In genomic region chr11:45944643-45945156, GRCm38 (mm10) we compare ENCODE assay signal across 8 mouse cellular contexts. TPM values are rescaled to one million over a fixed set of nuclear protein-coding genes. Genes with fewer than 3 reads are reported as not detected.
DNase-seq lines count a peak whose midpoint lies in the region; ATAC-seq and TF ChIP-seq lines count a peak whose summit lies in the region.

TSS of gene Lsm11 (minus strand) at chr11:45944935.

- DNase-seq in CD8-positive naive resting alpha-beta T cell, adult 2 months (ENCODE audit: low read depth in 2 of 2, low spot score in 2 of 2), result peak; percentile 99
- DNase-seq in c-Kit-positive CD71-negative TER-119-negative erythroid progenitor cells, embryonic 14.5 days (ENCODE audit: low read depth), result peak; percentile 89
- peak; percentile 99 for DNase-seq in forebrain, embryonic 11.5 days (ENCODE audit: low spot score)
- peak; percentile 93 for DNase-seq in heart, postnatal 0 days (ENCODE audit: low spot score)
- peak; percentile 98 for DNase-seq in kidney, postnatal 4 days

- H3K27me3 ChIP-seq in forebrain, embryonic 11.5 days (ENCODE audit: control insufficient read depth, insufficient read depth, low read length), result no peaks in the 10 kb centered on the region
- no peaks in the 10 kb centered on the region for H3K27me3 ChIP-seq in heart, postnatal 0 days (ENCODE audit: control insufficient read depth, insufficient read depth, low read length)
- no peaks in the 10 kb centered on the region for H3K27me3 ChIP-seq in liver, embryonic 16.5 days (ENCODE audit: control insufficient read depth, insufficient read depth, low read depth, low read length)
- H3K27me3 ChIP-seq in neural tube, embryonic 13.5 days, result no peaks in the 10 kb centered on the region
- no peaks in the 10 kb centered on the region for H3K27me3 ChIP-seq in testis, adult 2 months (ENCODE audit: control insufficient read depth, insufficient read depth, low read length)

- ATAC-seq in forebrain, embryonic 11.5 days (replicated peaks; ENCODE audit: low FRiP score), result peak; percentile 92
- ATAC-seq in heart, postnatal 0 days (ENCODE audit: insufficient read depth, low read depth), result peak; percentile 92
- ATAC-seq in liver, embryonic 16.5 days (ENCODE audit: low read depth), result peak; percentile 92
- peak; percentile 86 for ATAC-seq in neural tube, embryonic 13.5 days (ENCODE audit: low read depth)

- TF ChIP-seq CTCF in heart, postnatal 0 days (IDR thresholded peaks at IDR 0.05; ENCODE audit: low read depth), result peak; percentile 100
- peak; percentile 100 for TF ChIP-seq CTCF in testis, adult 2 months (IDR thresholded peaks at IDR 0.05; ENCODE audit: control insufficient read depth, insufficient read depth, insufficient replicate concordance, low read depth, low read length)

- no peak for TF ChIP-seq EP300 in heart, postnatal 0 days (IDR thresholded peaks at IDR 0.05; ENCODE audit: low read depth)

- peak within 1 kb of the TSS; percentile 81 for H3K4me3 ChIP-seq in forebrain, embryonic 11.5 days (ENCODE audit: low read depth, low read length)
- H3K4me3 ChIP-seq in heart, postnatal 0 days (ENCODE audit: low read depth, low read length), result peak within 1 kb of the TSS; percentile 81
- peak within 1 kb of the TSS; percentile 87 for H3K4me3 ChIP-seq in liver, embryonic 16.5 days (ENCODE audit: low read depth, low read length)
- peak within 1 kb of the TSS; percentile 60 for H3K4me3 ChIP-seq in neural tube, embryonic 13.5 days
- peak within 1 kb of the TSS; percentile 93 for H3K4me3 ChIP-seq in testis, adult 2 months (ENCODE audit: control insufficient read depth, low read depth, low read length)

- WGBS in forebrain, embryonic 11.5 days, result under 1% methylated on average over 55 of the region's 55 CpGs
- WGBS in heart, postnatal 0 days, result under 1% methylated on average over 52 of the region's 55 CpGs
- WGBS in liver, embryonic 16.5 days (ENCODE audit: insufficient replicate concordance), result under 1% methylated on average over 55 of the region's 55 CpGs
- under 1% methylated on average over 54 of the region's 55 CpGs for WGBS in neural tube, embryonic 13.5 days

- peak within 1 kb of the TSS; percentile 85 for H3K9ac ChIP-seq in forebrain, embryonic 11.5 days (ENCODE audit: low read length)
- H3K9ac ChIP-seq in heart, postnatal 0 days (replicated peaks; ENCODE audit: low read depth, low read length), result peak within 1 kb of the TSS; percentile 70
- H3K9ac ChIP-seq in liver, embryonic 16.5 days (ENCODE audit: low read depth, low read length), result peak within 1 kb of the TSS; percentile 87
- peak within 1 kb of the TSS; percentile 82 for H3K9ac ChIP-seq in neural tube, embryonic 13.5 days

- H3K4me1 ChIP-seq in forebrain, embryonic 11.5 days (replicated peaks; ENCODE audit: control insufficient read depth, insufficient read depth, low read length), result peaks cover 2% of the 10 kb centered on the region; the same call in 1 of the 2 replicates
- H3K4me1 ChIP-seq in heart, postnatal 0 days (ENCODE audit: control insufficient read depth, insufficient read depth), result peaks cover 4% of the 10 kb centered on the region; the same call in 1 of the 2 replicates
- H3K4me1 ChIP-seq in liver, embryonic 16.5 days (ENCODE audit: control insufficient read depth, low read depth, low read length), result peaks cover 15% of the 10 kb centered on the region
- peaks cover 23% of the 10 kb centered on the region for H3K4me1 ChIP-seq in neural tube, embryonic 13.5 days (replicated peaks)
- peaks cover 8% of the 10 kb centered on the region for H3K4me1 ChIP-seq in testis, adult 2 months (ENCODE audit: control insufficient read depth, insufficient read depth, low read length)

- H3K27ac ChIP-seq in forebrain, embryonic 11.5 days (ENCODE audit: low read depth, low read length), result no peak within 1 kb of the TSS
- H3K27ac ChIP-seq in heart, postnatal 0 days (ENCODE audit: low read depth), result peak within 1 kb of the TSS; percentile 36
- H3K27ac ChIP-seq in liver, embryonic 16.5 days (ENCODE audit: low read length), result 0 out of 2 replicates have a peak within 1 kb of the TSS, but pooled peaks have one; percentile 20
- H3K27ac ChIP-seq in neural tube, embryonic 13.5 days (replicated peaks), result peak within 1 kb of the TSS; percentile 78
- peak within 1 kb of the TSS; percentile 77 for H3K27ac ChIP-seq in testis, adult 2 months (ENCODE audit: control insufficient read depth, insufficient read depth, low read depth, low read length)

- H3K4me2 ChIP-seq in forebrain, embryonic 11.5 days (ENCODE audit: low read depth, low read length, severe bottlenecking), result peak within 1 kb of the TSS; percentile 88
- peak within 1 kb of the TSS; percentile 97 for H3K4me2 ChIP-seq in heart, postnatal 0 days (ENCODE audit: low read depth, low read length)
- H3K4me2 ChIP-seq in liver, embryonic 16.5 days (ENCODE audit: low read depth, low read length), result peak within 1 kb of the TSS; percentile 88
- H3K4me2 ChIP-seq in neural tube, embryonic 13.5 days, result peak within 1 kb of the TSS; percentile 76

- H3K9me3 ChIP-seq in forebrain, embryonic 11.5 days (ENCODE audit: control insufficient read depth, low read length), result no peaks in the 10 kb centered on the region
- no peaks in the 10 kb centered on the region for H3K9me3 ChIP-seq in heart, postnatal 0 days (replicated peaks; ENCODE audit: control insufficient read depth, low read length)
- no peaks in the 10 kb centered on the region for H3K9me3 ChIP-seq in liver, embryonic 16.5 days (replicated peaks; ENCODE audit: control insufficient read depth, low read length)
- no peaks in the 10 kb centered on the region for H3K9me3 ChIP-seq in neural tube, embryonic 13.5 days

- TF ChIP-seq POLR2A in testis, adult 2 months (IDR thresholded peaks at IDR 0.05; ENCODE audit: control insufficient read depth, low read depth, low read length), result peak; percentile 50

- H3K36me3 ChIP-seq in forebrain, embryonic 11.5 days (ENCODE audit: control insufficient read depth, insufficient read depth, low read length), result no peaks in the 10 kb centered on the region; the same call in 1 of the 2 replicates
- H3K36me3 ChIP-seq in heart, postnatal 0 days (replicated peaks; ENCODE audit: control insufficient read depth, insufficient read depth, low read length), result peaks cover 13% of the 10 kb centered on the region
- H3K36me3 ChIP-seq in liver, embryonic 16.5 days (ENCODE audit: control insufficient read depth, insufficient read depth), result peaks cover 7% of the 10 kb centered on the region; the same call in 1 of the 2 replicates
- peaks cover 17% of the 10 kb centered on the region for H3K36me3 ChIP-seq in neural tube, embryonic 13.5 days
- H3K36me3 ChIP-seq in testis, adult 2 months (ENCODE audit: control insufficient read depth, insufficient read depth, low read length), result no peaks in the 10 kb centered on the region; the same call in 1 of the 2 replicates

RNA-seq across cellular contexts. Expression of gene Lsm11, which starts in this region (rescaled TPM):
- polyA plus RNA-seq in forebrain, embryonic 11.5 days (2014; fragmentation: Nextera tagmentation; extraction: Ambion mirVana), result 8.9 and 11.0 TPM in 2 replicates
- total RNA-seq in heart, postnatal 0 days (2014; rRNA removed; ENCODE audit: low replicate concordance), result 8.9 and 13.5 TPM in 2 replicates
- 3.2 and 3.4 TPM in 2 replicates for polyA plus RNA-seq in heart, postnatal 0 days (2015; fragmentation: Nextera tagmentation; extraction: Ambion mirVana)
- polyA plus RNA-seq in liver, embryonic 16.5 days (2015; fragmentation: Nextera tagmentation; extraction: Ambion mirVana), result 1.4 and 1.7 TPM in 2 replicates
- polyA plus RNA-seq in neural tube, embryonic 13.5 days (2015; fragmentation: Nextera tagmentation; extraction: Ambion mirVana), result 15.1 and 16.9 TPM in 2 replicates
- 1.5 and 1.6 TPM in 2 replicates for polyA plus RNA-seq in testis, adult 2 months (2012; rRNA removed)
